ENCODE assay signal across 8 mouse cellular contexts in the genomic region with DNA sequence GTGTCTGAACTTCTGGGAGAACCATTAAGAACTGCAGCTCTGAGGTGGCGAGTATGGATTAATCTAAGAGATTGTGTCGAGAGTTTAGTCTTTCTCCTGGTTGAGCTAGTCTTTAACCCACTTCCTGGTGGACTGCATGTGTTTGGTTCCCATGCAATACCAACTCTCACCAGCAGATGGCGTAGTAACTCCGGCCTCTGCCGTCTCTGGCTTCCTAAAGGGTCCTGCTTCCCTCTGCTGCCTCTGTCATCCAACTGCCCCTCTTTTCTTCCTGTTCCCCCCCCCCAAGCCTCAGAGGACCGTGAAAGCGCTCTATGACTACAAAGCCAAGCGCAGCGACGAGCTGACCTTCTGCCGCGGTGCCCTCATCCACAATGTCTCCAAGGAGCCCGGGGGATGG.
DNase-seq lines count a peak whose midpoint lies in the region; ATAC-seq and TF ChIP-seq lines count a peak whose summit lies in the region.

No protein-coding gene starts in this region.

- H3K9me3 ChIP-seq in hindbrain, embryonic 10.5 days, result 0 out of 2 replicates have a peak, but pooled peaks cover 10% of the 10 kb centered on the region
- H3K9me3 ChIP-seq in hindbrain, embryonic 12.5 days (replicated peaks), result no peaks in the 10 kb centered on the region

- H3K4me1 ChIP-seq in hindbrain, embryonic 10.5 days (replicated peaks), result no peaks in the 10 kb centered on the region
- H3K4me1 ChIP-seq in hindbrain, embryonic 12.5 days, result no peaks in the 10 kb centered on the region
- H3K4me1 ChIP-seq in embryonic fibroblast, embryonic 13.5 days (ENCODE audit: control insufficient read depth, insufficient read depth, low read length), result no peaks in the 10 kb centered on the region

- no peak for TF ChIP-seq POLR2A in embryonic fibroblast, embryonic 13.5 days (IDR thresholded peaks at IDR 0.05; ENCODE audit: low read depth, low read length)

- no peak for ATAC-seq in hindbrain, embryonic 12.5 days (ENCODE audit: low FRiP score)
- no peak for ATAC-seq in granulocyte monocyte progenitor cell, adult 5-6 weeks (replicated peaks; ENCODE audit: poor library complexity, severe bottlenecking)

- DNase-seq in hindbrain, embryonic 10.5 days (ENCODE audit: low spot score), result peak; percentile 34
- peak; percentile 39 for DNase-seq in right cerebral cortex, postnatal 4 days
- DNase-seq in right cerebral cortex, postnatal 25 days, result no peak
- peak; percentile 17 for DNase-seq in thymus, postnatal 25 days
- no peak for DNase-seq in gastrocnemius, postnatal 36 days

- intact Hi-C loops in gastrocnemius, postnatal 36 days (cut with DNase I), result no loop called here

- H3K4me2 ChIP-seq in hindbrain, embryonic 12.5 days (replicated peaks), result no peak overlapping the region

- TF ChIP-seq CTCF in embryonic fibroblast, embryonic 13.5 days (IDR thresholded peaks at IDR 0.05; ENCODE audit: borderline replicate concordance, insufficient read depth, low read length), result 0 out of 2 replicates have a peak, but pooled peaks have one; percentile 9

- H3K27ac ChIP-seq in hindbrain, embryonic 10.5 days, result no peak overlapping the region
- no peak overlapping the region for H3K27ac ChIP-seq in hindbrain, embryonic 12.5 days
- no peak overlapping the region for H3K27ac ChIP-seq in embryonic fibroblast, embryonic 13.5 days (ENCODE audit: insufficient read depth, low read length)

- H3K27me3 ChIP-seq in hindbrain, embryonic 10.5 days (ENCODE audit: insufficient read depth, poor library complexity, severe bottlenecking), result no peaks in the 10 kb centered on the region
- no peaks in the 10 kb centered on the region for H3K27me3 ChIP-seq in hindbrain, embryonic 12.5 days

- no peak overlapping the region for H3K9ac ChIP-seq in hindbrain, embryonic 12.5 days

- H3K4me3 ChIP-seq in hindbrain, embryonic 10.5 days, result no peak overlapping the region
- H3K4me3 ChIP-seq in hindbrain, embryonic 12.5 days, result no peak overlapping the region
- no peak overlapping the region for H3K4me3 ChIP-seq in embryonic fibroblast, embryonic 13.5 days (ENCODE audit: insufficient read depth, low read length)

- H3K36me3 ChIP-seq in hindbrain, embryonic 10.5 days, result no peaks in the 10 kb centered on the region
- no peaks in the 10 kb centered on the region for H3K36me3 ChIP-seq in hindbrain, embryonic 12.5 days

- 76% methylated on average over 13 of the region's 13 CpGs for WGBS in hindbrain, embryonic 10.5 days
- WGBS in hindbrain, embryonic 12.5 days, result 73% methylated on average over 13 of the region's 13 CpGs

Comparison
In these comparisons a context has a peak if more than half of its experiments do, and no peak if none do; other contexts are left out.
1. DNase-seq: peak in hindbrain, embryonic 10.5 days (single experiment), right cerebral cortex, postnatal 4 days (single experiment) and thymus, postnatal 25 days (single experiment); none in right cerebral cortex, postnatal 25 days (single experiment) and gastrocnemius, postnatal 36 days (0 of 2).